Mouse (Mus musculus) hindbrain, embryonic 11.5 days (tissue): ENCODE measurements at regions not wholly inside any gene's neighbourhood (a gene's known extent, or its start where the extent isn't known, plus 50 kb on each side); places are given as distances from the start of the nearest gene placed in this dataset.

Experiments
- ATAC-seq: fragments of 200-750 bp; cut with Nextera tagmentation; 2 replicates; pipeline ENCODE4 v1.8.0; 2017; ENCODE audit warnings: mild to moderate bottlenecking, moderate TSS enrichment, moderate library complexity; ENCODE audit not compliant: low FRiP score
- DNase-seq: peaks from one replicate; pipeline ENCODE4 v3.0.0-alpha.2; 2015; ENCODE audit warnings: low spot score
- H3K27ac ChIP-seq: fragments of 300-500 bp; sonication (generic); 2 replicates; pipeline ENCODE4 v1.5.1; 2014; ENCODE audit warnings: mild to moderate bottlenecking, low read depth, low read length
- H3K27me3 ChIP-seq: fragments of 300-500 bp; sonication (generic); 2 replicates; pipeline ENCODE4 v1.6.1; 2014; ENCODE audit warnings: mild to moderate bottlenecking, low read length, moderate library complexity, mixed read lengths; ENCODE audit not compliant: control insufficient read depth, insufficient read depth
- H3K36me3 ChIP-seq: fragments of 300-500 bp; sonication (generic); 2 replicates; pipeline ENCODE4 v1.6.1; 2014; ENCODE audit warnings: mild to moderate bottlenecking, low read length, moderate library complexity, mixed read lengths; ENCODE audit not compliant: control insufficient read depth, insufficient read depth
- H3K4me1 ChIP-seq: fragments of 300-500 bp; sonication (generic); replicated peaks from 2 replicates; pipeline ENCODE4 v1.6.1; 2014; ENCODE audit warnings: low read length, mixed read lengths; ENCODE audit not compliant: control insufficient read depth, insufficient read depth
- H3K4me2 ChIP-seq: fragments of 300-500 bp; sonication (generic); replicated peaks from 2 replicates; pipeline ENCODE4 v1.6.1; 2014; ENCODE audit warnings: mild to moderate bottlenecking, low read depth, low read length
- H3K4me3 ChIP-seq: fragments of 300-500 bp; sonication (generic); 2 replicates; pipeline ENCODE4 v1.5.1; 2014; ENCODE audit warnings: low read depth, low read length
- H3K9ac ChIP-seq: fragments of 300-500 bp; sonication (generic); 2 replicates; pipeline ENCODE4 v1.6.1; 2014; ENCODE audit warnings: low read depth, low read length
- H3K9me3 ChIP-seq: fragments of 300-500 bp; sonication (generic); 2 replicates; pipeline ENCODE4 v1.6.1; 2016; ENCODE audit warnings: low read length; ENCODE audit not compliant: control insufficient read depth
- WGBS: fragments of 180-500 bp; shearing (Covaris S2); extraction: QIAGEN DNeasy Blood & Tissue Kit; methylation state at CpG from one replicate; pipeline ENCODE4 v1.1.7; 2014; 5-methylcytosine and 5-hydroxymethylcytosine counted together

- no peak overlapping the region for H3K4me3 ChIP-seq
- H3K4me2 ChIP-seq: no peak overlapping the region
- H3K4me1 ChIP-seq: no peaks in the 10 kb centered on the region
- no peak overlapping the region for H3K9ac ChIP-seq
- H3K9me3 ChIP-seq: no peaks in the 10 kb centered on the region
- no peaks in the 10 kb centered on the region for H3K27me3 ChIP-seq
- H3K27ac ChIP-seq: no peak overlapping the region
- WGBS: 59% methylated on average over 30 of the region's 30 CpGs
- no peaks in the 10 kb centered on the region for H3K36me3 ChIP-seq
- DNase-seq (peak; percentile 37), ATAC-seq (no peak)
Observed at GRCm38 (mm10) chr8:26226612-26227528, 107.5 kb downstream of the Gm45692 start.

DNA sequence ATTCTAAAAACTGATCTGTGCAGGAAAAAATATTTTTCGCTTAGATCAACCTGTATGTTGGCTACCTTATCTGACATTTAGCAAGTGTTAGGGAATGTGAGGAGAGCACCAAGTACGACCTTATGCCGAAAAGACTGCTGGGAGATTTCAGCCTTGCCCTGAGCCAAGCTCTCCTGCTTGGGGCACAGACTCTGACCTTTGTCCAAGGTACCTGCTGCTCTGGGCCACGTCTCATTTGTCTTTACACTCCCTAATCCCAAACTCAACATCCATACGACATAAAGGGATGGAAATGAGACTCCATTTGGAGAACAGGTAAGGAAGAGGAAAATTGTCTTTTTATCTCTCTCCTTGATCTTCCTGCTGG, 108.2 kb downstream of the Gm45692 start:
- DNase-seq (no peak), ATAC-seq (no peak)
- H3K9ac ChIP-seq: no peak overlapping the region

DNA sequence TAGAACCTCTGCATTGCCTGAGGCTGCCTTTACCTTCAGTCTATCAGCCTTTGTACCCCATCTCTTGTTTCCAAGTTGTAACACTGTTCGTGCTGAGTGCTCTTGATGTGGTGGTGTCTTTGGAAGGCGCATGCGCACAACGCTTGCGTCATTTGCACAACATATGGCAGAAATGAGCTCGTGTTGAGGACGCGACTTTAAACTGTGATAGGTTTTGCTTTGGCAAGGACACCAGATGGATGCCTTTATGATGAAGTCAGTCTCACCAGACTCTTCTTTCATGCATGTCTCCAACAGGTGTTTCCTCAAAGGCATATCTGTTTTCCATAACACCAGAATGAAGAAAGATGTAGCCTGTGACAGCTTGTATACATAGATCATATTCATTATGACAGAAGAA, 110.2 kb downstream of the Gm45692 start:
- ATAC-seq (no peak), DNase-seq (no peak)
- H3K9me3 ChIP-seq: no peaks in the 10 kb centered on the region
- no peak overlapping the region for H3K27ac ChIP-seq
- no peaks in the 10 kb centered on the region for H3K4me1 ChIP-seq
- no peaks in the 10 kb centered on the region for H3K27me3 ChIP-seq
- H3K36me3 ChIP-seq: no peaks in the 10 kb centered on the region
- 94% methylated on average over 8 of the region's 8 CpGs for WGBS
- no peak overlapping the region for H3K9ac ChIP-seq
- no peak overlapping the region for H3K4me2 ChIP-seq
- no peak overlapping the region for H3K4me3 ChIP-seq

More for the DNA sequence above, 108.2 kb downstream of the Gm45692 start:
- Histone ChIP-seq H3K9me3 (no peaks in the 10 kb centered on the region), H3K4me1 (no peaks in the 10 kb centered on the region), H3K27ac (no peak overlapping the region), H3K27me3 (no peaks in the 10 kb centered on the region), H3K36me3 (no peaks in the 10 kb centered on the region), H3K4me2 (no peak overlapping the region), H3K4me3 (no peak overlapping the region)
- WGBS: 59% methylated on average over 5 of the region's 5 CpGs

GRCm38 (mm10) chr8:26239075-26239474, 119.7 kb downstream of the Gm45692 start:
- no peak overlapping the region for H3K4me2 ChIP-seq
- no peaks in the 10 kb centered on the region for H3K4me1 ChIP-seq
- H3K36me3 ChIP-seq: no peaks in the 10 kb centered on the region
- H3K27ac ChIP-seq: no peak overlapping the region
- DNase-seq (no peak), ATAC-seq (no peak)
- no peak overlapping the region for H3K4me3 ChIP-seq
- no peak overlapping the region for H3K9ac ChIP-seq
- no peaks in the 10 kb centered on the region for H3K9me3 ChIP-seq
- H3K27me3 ChIP-seq: no peaks in the 10 kb centered on the region
- 91% methylated on average over 2 of the region's 2 CpGs for WGBS

DNA sequence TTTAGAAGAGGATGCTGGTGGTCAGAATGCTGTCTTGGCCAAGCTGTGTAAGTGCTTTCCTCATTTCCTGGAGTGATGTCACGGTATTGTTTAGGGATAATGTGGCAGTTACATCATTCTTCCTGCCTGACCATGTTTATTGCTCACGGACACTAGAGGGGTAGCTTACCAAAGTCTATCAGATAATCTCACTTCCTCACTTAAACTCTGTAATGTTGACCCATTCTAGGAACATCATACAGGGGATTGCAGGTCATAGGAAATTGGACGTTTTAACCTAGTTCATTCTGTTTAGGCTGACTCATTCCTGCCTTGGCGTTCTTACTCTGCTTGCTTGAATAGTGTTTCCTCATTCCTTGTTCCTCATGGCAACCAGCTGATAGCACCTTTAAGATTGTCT, 120.3 kb downstream of the Gm45692 start:
- no peaks in the 10 kb centered on the region for H3K36me3 ChIP-seq
- no peak for DNase-seq
- WGBS: 82% methylated on average over 4 of the region's 4 CpGs
- H3K4me3 ChIP-seq: no peak overlapping the region
- no peak overlapping the region for H3K27ac ChIP-seq
- no peaks in the 10 kb centered on the region for H3K9me3 ChIP-seq
- H3K9ac ChIP-seq: no peak overlapping the region
- ATAC-seq: no peak
- H3K4me2 ChIP-seq: no peak overlapping the region
- H3K27me3 ChIP-seq: no peaks in the 10 kb centered on the region
- H3K4me1 ChIP-seq: no peaks in the 10 kb centered on the region

DNA sequence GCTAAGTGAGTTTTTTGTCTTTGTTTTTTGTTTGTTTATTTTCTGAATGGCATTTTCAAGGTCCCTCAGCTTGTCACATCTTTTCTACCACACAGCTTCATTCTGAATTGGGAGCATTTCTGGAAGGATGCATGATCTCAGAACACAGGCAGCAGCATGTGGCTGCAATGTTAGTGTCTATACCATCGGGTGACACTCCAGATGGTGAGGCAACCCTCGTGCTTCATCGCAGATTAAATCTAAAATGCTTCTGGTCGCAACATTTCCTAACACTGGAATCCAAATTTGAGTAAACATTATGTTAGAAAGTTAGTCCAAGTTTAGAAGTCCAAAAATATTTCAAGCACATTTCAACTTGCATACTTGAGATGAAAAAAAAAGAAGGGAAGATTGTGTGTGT, 124.4 kb downstream of the Gm45692 start:
- Histone ChIP-seq H3K9ac (no peak overlapping the region), H3K27me3 (no peaks in the 10 kb centered on the region), H3K4me3 (no peak overlapping the region), H3K36me3 (no peaks in the 10 kb centered on the region), H3K4me1 (no peaks in the 10 kb centered on the region), H3K9me3 (no peaks in the 10 kb centered on the region), H3K4me2 (no peak overlapping the region), H3K27ac (no peak overlapping the region)
- DNase-seq: no peak
- WGBS: 86% methylated on average over 4 of the region's 4 CpGs
- ATAC-seq: no peak

GRCm38 (mm10) chr8:26244308-26244707, 125.0 kb downstream of the Gm45692 start:
- H3K27me3 ChIP-seq: no peaks in the 10 kb centered on the region
- no peak overlapping the region for H3K4me2 ChIP-seq
- no peaks in the 10 kb centered on the region for H3K4me1 ChIP-seq
- H3K9me3 ChIP-seq: no peaks in the 10 kb centered on the region
- H3K27ac ChIP-seq: no peak overlapping the region
- WGBS: 83% methylated on average over 5 of the region's 5 CpGs
- no peak overlapping the region for H3K4me3 ChIP-seq
- DNase-seq (no peak), ATAC-seq (no peak)
- no peaks in the 10 kb centered on the region for H3K36me3 ChIP-seq
- H3K9ac ChIP-seq: no peak overlapping the region

DNA sequence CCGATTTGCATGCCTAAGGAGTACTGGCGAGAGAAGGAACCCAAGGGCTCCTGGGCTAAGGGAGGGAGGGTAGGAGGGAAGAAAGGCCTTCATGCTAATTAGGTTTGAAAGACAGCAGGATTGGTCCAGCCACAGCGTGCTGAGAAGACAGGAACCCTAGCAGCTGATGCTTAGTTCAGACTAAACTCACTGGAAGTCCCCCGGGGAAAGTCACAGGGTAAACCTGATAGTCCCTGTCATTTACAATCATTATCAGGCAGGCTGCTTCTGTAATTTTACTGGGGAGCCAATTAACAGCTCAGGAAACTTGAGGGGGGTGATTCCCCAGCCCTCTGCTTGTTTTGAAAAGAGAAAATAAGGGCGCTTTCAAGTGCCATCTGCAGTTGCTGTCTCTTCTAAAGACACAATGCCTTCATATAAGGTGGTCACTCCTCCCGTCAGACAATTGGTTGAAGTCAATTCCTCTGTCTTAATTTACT, 135.9 kb downstream of the Gm45692 start:
- H3K27ac ChIP-seq: 0 out of 2 replicates have a peak overlapping the region, but pooled peaks have one; percentile 49
- peaks cover 4% of the 10 kb centered on the region for H3K9me3 ChIP-seq
- peak; percentile 75; the same call in 1 of the 2 replicates for ATAC-seq
- H3K4me3 ChIP-seq: no peak overlapping the region
- no peak overlapping the region for H3K9ac ChIP-seq
- no peaks in the 10 kb centered on the region for H3K27me3 ChIP-seq
- H3K4me1 ChIP-seq: no peaks in the 10 kb centered on the region
- 8% methylated on average over 6 of the region's 6 CpGs for WGBS
- H3K36me3 ChIP-seq: no peaks in the 10 kb centered on the region
- DNase-seq: peak; percentile 58
- H3K4me2 ChIP-seq: no peak overlapping the region; the same call in 1 of the 2 replicates

GRCm38 (mm10) chr8:26260294-26260693, 141.0 kb downstream of the Gm45692 start:
- no peaks in the 10 kb centered on the region for H3K27me3 ChIP-seq
- ATAC-seq (no peak), DNase-seq (no peak)
- 59% methylated on average over 5 of the region's 5 CpGs for WGBS
- no peak overlapping the region for H3K9ac ChIP-seq
- no peak overlapping the region for H3K4me2 ChIP-seq
- no peak overlapping the region for H3K4me3 ChIP-seq
- H3K36me3 ChIP-seq: no peaks in the 10 kb centered on the region
- H3K9me3 ChIP-seq: no peaks in the 10 kb centered on the region
- H3K4me1 ChIP-seq: no peaks in the 10 kb centered on the region; the same call in 1 of the 2 replicates
- no peak overlapping the region for H3K27ac ChIP-seq
